Mouse (Mus musculus): ENCODE measurements around the gene Gucy2g.

DNA sequence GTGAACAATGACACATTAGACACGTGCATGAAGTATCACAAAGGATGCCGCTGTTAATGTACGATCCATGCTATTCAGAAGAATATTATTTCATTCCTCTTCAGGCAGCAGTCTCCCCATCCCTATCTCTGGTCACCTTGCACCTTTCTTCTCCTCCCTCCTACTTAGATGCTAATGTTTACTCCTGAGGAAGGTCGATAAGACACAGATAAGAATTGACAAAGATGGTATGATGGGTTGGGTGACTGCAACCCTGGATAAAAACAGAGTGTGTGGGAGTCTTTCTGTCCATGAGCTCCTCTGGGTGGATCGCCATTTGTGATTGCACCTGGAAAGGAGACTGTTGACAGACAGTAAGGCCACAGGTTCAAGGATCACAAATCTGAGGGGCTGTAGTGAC is 17.5 kb upstream of the Gucy2g start:
- TF ChIP-seq MEF2A (IDR thresholded peaks at IDR 0.05; ENCODE audit: extremely low read depth, insufficient replicate concordance, low read depth, low read length, poor library complexity, severe bottlenecking) (no peak), RCOR1 (IDR thresholded peaks at IDR 0.05; ENCODE audit: low read depth, low read length) (no peak), KAT2A (conservative IDR thresholded peaks at IDR 0.05; ENCODE audit: low read depth, low read length) (no peak)

Data from MEL (cell line).